Mouse (Mus musculus): ENCODE measurements around the gene Gm8764.

DNA sequence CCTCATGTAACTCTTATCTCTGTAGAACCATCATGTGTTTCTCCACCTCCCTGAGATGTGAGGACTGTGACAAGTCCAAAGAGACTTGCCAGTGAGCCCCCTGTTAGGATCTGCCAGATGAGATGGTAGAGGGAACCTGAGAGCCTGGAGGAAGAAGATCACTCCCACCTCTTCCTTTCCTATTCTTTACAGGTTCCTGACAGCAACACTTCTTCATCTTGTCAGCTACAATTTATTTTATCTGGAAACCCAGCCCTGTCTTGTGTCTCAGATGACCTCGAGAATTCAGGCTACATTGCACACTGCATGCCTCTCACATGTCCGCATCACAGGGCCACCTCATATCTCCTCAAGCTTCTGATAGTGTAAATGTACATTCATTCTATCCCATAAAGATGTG is 41.5 kb upstream of the Gm8764 start:
- TF ChIP-seq CTCF (IDR thresholded peaks at IDR 0.05; ENCODE audit: low read depth, low read length) (no peak), POLR2A (IDR thresholded peaks at IDR 0.05; ENCODE audit: extremely low read depth, insufficient read depth, low read length) (no peak)

Measured in liver, adult 2 months (tissue).